Mouse (Mus musculus) activated CD4-positive, CD25-positive, alpha-beta regulatory T cell, adult 4 months (primary cell): ENCODE measurements around the gene Anks4b. TPM values are rescaled to one million over a fixed set of nuclear protein-coding genes. Genes with fewer than 3 reads are reported as not detected.

Experiments
- ATAC-seq: one replicate; pipeline ENCODE4 v1.8.0; 2017
- polyA plus RNA-seq, 2 experiments: library from polyadenylated mRNA; unstranded; fragments of 100-300 nt; shearing (Covaris generic); gene quantifications; one replicate each; pipeline ENCODE4 v1.2.1; 2017

Anks4b gene
- polyA plus RNA-seq, 2 experiments from 2014 or later, result not detected

GRCm38 (mm10) chr7:120189369-120190149, 15.9 kb downstream of the Anks4b start:
- ATAC-seq, result no peak

- no peak for ATAC-seq
Measured at GRCm38 (mm10) chr7:120190150-120190665, 16.6 kb downstream of the Anks4b start.

GRCm38 (mm10) chr7:120192207-120192606, 18.5 kb downstream of the Anks4b start:
- ATAC-seq, result no peak

- ATAC-seq, result no peak
Measured at GRCm38 (mm10) chr7:120192816-120193215, 19.2 kb downstream of the Anks4b start.

- ATAC-seq, result no peak
Measured at GRCm38 (mm10) chr7:120195207-120195606, 21.5 kb downstream of the Anks4b start.

GRCm38 (mm10) chr7:120201231-120201744, 27.6 kb downstream of the Anks4b start:
- ATAC-seq, result no peak

- no peak for ATAC-seq
Measured at GRCm38 (mm10) chr7:120201771-120202170, 28.1 kb downstream of the Anks4b start, which contains the start of gene Crym. Gene Crym, minus strand, starts transcription at chr7:120202111.

GRCm38 (mm10) chr7:120203789-120204188, 30.1 kb downstream of the Anks4b start, which contains the start of gene Abca14:
Gene Abca14, plus strand, starts transcription at chr7:120203961.
- ATAC-seq, result no peak

GRCm38 (mm10) chr7:120205989-120206388, 32.3 kb downstream of the Anks4b start:
- ATAC-seq, result no peak

- ATAC-seq, result no peak
Measured at GRCm38 (mm10) chr7:120228541-120228940, 54.9 kb downstream of the Anks4b start.

Other genes starting within 250 kb of the Anks4b start
- gene Dnah3, start 78.6 kb upstream of the Anks4b start, polyA plus RNA-seq, result under 1 TPM in 1 of 2 experiments, not detected in 1; 0.19 TPM
- 1 to 10 TPM; 3.0 to 3.8 TPM for gene Tmem159, start 71.5 kb upstream of the Anks4b start, polyA plus RNA-seq
- not detected for gene Zp2, start 28.6 kb upstream of the Anks4b start, polyA plus RNA-seq
- gene Crym, start 28.3 kb downstream of the Anks4b start, polyA plus RNA-seq, result not detected
- gene Abca14, start 30.1 kb downstream of the Anks4b start, polyA plus RNA-seq, result not detected
- not detected for gene Abca15, start 154.8 kb downstream of the Anks4b start, polyA plus RNA-seq
- gene Abca16, start 235.8 kb downstream of the Anks4b start, polyA plus RNA-seq, result not detected